Mouse (Mus musculus) intestine, postnatal 0 days (tissue): ENCODE data around the gene Hspa5. TPM values are rescaled to one million over a fixed set of nuclear protein-coding genes. Genes with fewer than 3 reads are reported as not detected.
A peak's percentile ranks its signal among the peaks of the same experiment; 100 is the strongest.
"Not testable (repeated sequence)": the region's sequence is repeated elsewhere in the genome, so short reads cannot be mapped to it uniquely, and the experiment has no call there.

Source experiments
- ATAC-seq: fragments of 200-750 bp; cut with Nextera tagmentation; 2 replicates; pipeline ENCODE4 v1.8.0; 2017; ENCODE audit warnings: mild to moderate bottlenecking, moderate TSS enrichment, moderate library complexity
- H3K27ac ChIP-seq: fragments of 300-500 bp; sonication (generic); 2 replicates; pipeline ENCODE4 v1.5.1; 2014; ENCODE audit warnings: mild to moderate bottlenecking, low read depth, low read length, moderate library complexity
- H3K27me3 ChIP-seq: fragments of 300-500 bp; sonication (generic); replicated peaks from 2 replicates; pipeline ENCODE4 v1.6.1; 2014; ENCODE audit warnings: low read length, mixed read lengths; ENCODE audit not compliant: control insufficient read depth, insufficient read depth
- H3K36me3 ChIP-seq: fragments of 300-500 bp; sonication (generic); 2 replicates; pipeline ENCODE4 v1.6.1; 2014; ENCODE audit warnings: mild to moderate bottlenecking, moderate library complexity; ENCODE audit not compliant: control insufficient read depth, insufficient read depth
- H3K4me1 ChIP-seq: fragments of 300-500 bp; sonication (generic); replicated peaks from 2 replicates; pipeline ENCODE4 v1.6.1; 2014; ENCODE audit warnings: antibody characterized with exemption, low read length, mixed read lengths; ENCODE audit not compliant: control insufficient read depth, insufficient read depth
- H3K4me2 ChIP-seq: fragments of 300-500 bp; sonication (generic); replicated peaks from 2 replicates; pipeline ENCODE4 v1.6.1; 2014; ENCODE audit warnings: low read depth, mild to moderate bottlenecking, moderate library complexity
- H3K4me3 ChIP-seq: fragments of 300-500 bp; sonication (generic); 2 replicates; pipeline ENCODE4 v1.5.1; 2014; ENCODE audit warnings: low read depth, low read length
- H3K9ac ChIP-seq: fragments of 300-500 bp; sonication (generic); 2 replicates; pipeline ENCODE4 v1.6.1; 2014; ENCODE audit warnings: mild to moderate bottlenecking, low read depth, low read length
- H3K9me3 ChIP-seq: fragments of 300-500 bp; sonication (generic); 2 replicates; pipeline ENCODE4 v1.6.1; 2016; ENCODE audit warnings: mixed run types; ENCODE audit not compliant: control insufficient read depth
- CTCF ChIP-seq: sonication (generic); IDR thresholded peaks from 2 replicates; pipeline ENCODE4 v1.5.1; 2016; ENCODE audit warnings: low read depth, mild to moderate bottlenecking, control low read depth, antibody characterized with exemption, moderate library complexity
- WGBS: fragments of 180-500 bp; shearing (Covaris S2); extraction: QIAGEN DNeasy Blood & Tissue Kit; methylation state at CpG from one replicate; pipeline ENCODE4 v1.1.7; 2014; 5-methylcytosine and 5-hydroxymethylcytosine counted together
- polyA plus RNA-seq: library from polyadenylated mRNA; unstranded; fragments of >200 nt; fragmentation: Nextera tagmentation; extraction: Ambion mirVana; gene quantifications from 2 replicates; pipeline ENCODE4 v1.2.1, GENCODE M21; 2015

Gene Hspa5
- polyA plus RNA-seq, 1 experiment from 2014 or later, result 457 TPM

- Histone ChIP-seq H3K4me1 (0 out of 2 replicates have a peak, but pooled peaks cover 7% of the 10 kb centered on the region), H3K27me3 (no peaks in the 10 kb centered on the region), H3K4me3 (no peak overlapping the region), H3K27ac (no peak overlapping the region), H3K9me3 (no peaks in the 10 kb centered on the region), H3K9ac (no peak overlapping the region), H3K4me2 (0 out of 2 replicates have a peak overlapping the region, but pooled peaks have one; percentile 33), H3K36me3 (peaks cover 62% of the 10 kb centered on the region)
- ATAC-seq, result no peak
- TF ChIP-seq CTCF, result no peak
- 52% methylated on average over 1 of the region's 1 CpGs for WGBS
Measured at GRCm38 (mm10) chr2:34777237-34777868, 5.6 kb downstream of the Hspa5 start.

GRCm38 (mm10) chr2:34783064-34784020, 11.6 kb downstream of the Hspa5 start:
- no peaks in the 10 kb centered on the region for H3K4me1 ChIP-seq
- peaks cover 52% of the 10 kb centered on the region for H3K36me3 ChIP-seq
- TF ChIP-seq CTCF, result no peak
- H3K27ac ChIP-seq, result no peak overlapping the region
- ATAC-seq, result peak; percentile 57; the same call in 1 of the 2 replicates
- H3K9me3 ChIP-seq, result no peaks in the 10 kb centered on the region
- H3K9ac ChIP-seq, result no peak overlapping the region
- no peak overlapping the region for H3K4me2 ChIP-seq
- WGBS, result 65% methylated on average over 14 of the region's 14 CpGs
- H3K4me3 ChIP-seq, result no peak overlapping the region
- no peaks in the 10 kb centered on the region for H3K27me3 ChIP-seq

GRCm38 (mm10) chr2:34784085-34784484, 12.3 kb downstream of the Hspa5 start:
- Histone ChIP-seq H3K36me3 (peaks cover 45% of the 10 kb centered on the region), H3K27ac (no peak overlapping the region), H3K9ac (no peak overlapping the region), H3K4me2 (no peak overlapping the region), H3K4me3 (no peak overlapping the region), H3K27me3 (no peaks in the 10 kb centered on the region), H3K4me1 (no peaks in the 10 kb centered on the region), H3K9me3 (no peaks in the 10 kb centered on the region)
- peak; percentile 89 for TF ChIP-seq CTCF
- WGBS, result 88% methylated on average over 2 of the region's 2 CpGs
- no peak for ATAC-seq

- no peaks in the 10 kb centered on the region for H3K4me1 ChIP-seq
Measured at GRCm38 (mm10) chr2:34790282-34790681, 18.5 kb downstream of the Hspa5 start.

GRCm38 (mm10) chr2:34792543-34792942, 20.8 kb downstream of the Hspa5 start:
- H3K36me3 ChIP-seq, result peaks cover 25% of the 10 kb centered on the region; the same call in 1 of the 2 replicates
- TF ChIP-seq CTCF, result peak; percentile 11; the same call in 1 of the 2 replicates
- not testable (repeated sequence) for H3K4me2 ChIP-seq, ATAC-seq, H3K27me3 ChIP-seq, H3K4me3 ChIP-seq, H3K4me1 ChIP-seq, H3K9me3 ChIP-seq, H3K27ac ChIP-seq, H3K9ac ChIP-seq
- WGBS, result 84% methylated on average over 2 of the region's 2 CpGs

More at GRCm38 (mm10) chr2:34790282-34790681, 18.5 kb downstream of the Hspa5 start:
- no peaks in the 10 kb centered on the region for H3K9me3 ChIP-seq
- ATAC-seq, result no peak
- no peaks in the 10 kb centered on the region for H3K27me3 ChIP-seq
- no peak for TF ChIP-seq CTCF
- no peak overlapping the region for H3K4me2 ChIP-seq
- no peak overlapping the region for H3K4me3 ChIP-seq
- no peak overlapping the region for H3K27ac ChIP-seq
- WGBS, result 86% methylated on average over 8 of the region's 8 CpGs
- H3K9ac ChIP-seq, result no peak overlapping the region
- peaks cover 37% of the 10 kb centered on the region; the same call in 1 of the 2 replicates for H3K36me3 ChIP-seq

- Histone ChIP-seq H3K27ac (no peak overlapping the region), H3K9ac (no peak overlapping the region), H3K36me3 (peaks cover 22% of the 10 kb centered on the region; the same call in 1 of the 2 replicates), H3K27me3 (no peaks in the 10 kb centered on the region), H3K4me1 (no peaks in the 10 kb centered on the region), H3K4me3 (no peak overlapping the region), H3K9me3 (no peaks in the 10 kb centered on the region), H3K4me2 (no peak overlapping the region)
- no peak for TF ChIP-seq CTCF
- ATAC-seq, result no peak
- WGBS, result 88% methylated on average over 2 of the region's 2 CpGs
Measured at GRCm38 (mm10) chr2:34794511-34794910, 22.7 kb downstream of the Hspa5 start.
